Mouse (Mus musculus) brain, embryonic 14.5 days (tissue): ENCODE measurements around the gene Dnajc8.

Source experiments
- CTCF ChIP-seq: fragments of 200-500 bp; IDR thresholded peaks from 2 replicates; pipeline ENCODE4 v1.5.1; 2012; ENCODE audit warnings: inconsistent platforms, mild to moderate bottlenecking, moderate library complexity, borderline replicate concordance; ENCODE audit not compliant: insufficient read depth, insufficient read length; ENCODE audit errors: extremely low read depth
- POLR2A ChIP-seq: fragments of 200-500 bp; IDR thresholded peaks from 2 replicates; pipeline ENCODE4 v1.6.1; 2012; ENCODE audit warnings: mild to moderate bottlenecking, inconsistent platforms, borderline replicate concordance; ENCODE audit not compliant: poor library complexity, insufficient read depth, insufficient read length, severe bottlenecking; ENCODE audit errors: extremely low read depth

GRCm38 (mm10) chr4:132592958-132593357 lies 57.6 kb downstream of the Dnajc8 start:
- no peak for TF ChIP-seq CTCF
- TF ChIP-seq POLR2A: no peak
